Mouse (Mus musculus) cerebral cortex, adult 2 months (tissue): ENCODE results near the gene Stat5b.

Experiments
- whole genome bisulfite sequencing: fragments of 180-500 bp; shearing (Covaris S2); methylation state at CpG from one replicate; pipeline ENCODE4 v1.1.7; 2018; 5-methylcytosine and 5-hydroxymethylcytosine counted together

Stat5b gene

GRCm38 (mm10) chr11:100850038-100850777, at the start of gene Stat5b:
Gene Stat5b (minus strand): TSS chr11:100850724.
- under 1% methylated on average over 100 of the region's 104 CpGs for WGBS

DNA sequence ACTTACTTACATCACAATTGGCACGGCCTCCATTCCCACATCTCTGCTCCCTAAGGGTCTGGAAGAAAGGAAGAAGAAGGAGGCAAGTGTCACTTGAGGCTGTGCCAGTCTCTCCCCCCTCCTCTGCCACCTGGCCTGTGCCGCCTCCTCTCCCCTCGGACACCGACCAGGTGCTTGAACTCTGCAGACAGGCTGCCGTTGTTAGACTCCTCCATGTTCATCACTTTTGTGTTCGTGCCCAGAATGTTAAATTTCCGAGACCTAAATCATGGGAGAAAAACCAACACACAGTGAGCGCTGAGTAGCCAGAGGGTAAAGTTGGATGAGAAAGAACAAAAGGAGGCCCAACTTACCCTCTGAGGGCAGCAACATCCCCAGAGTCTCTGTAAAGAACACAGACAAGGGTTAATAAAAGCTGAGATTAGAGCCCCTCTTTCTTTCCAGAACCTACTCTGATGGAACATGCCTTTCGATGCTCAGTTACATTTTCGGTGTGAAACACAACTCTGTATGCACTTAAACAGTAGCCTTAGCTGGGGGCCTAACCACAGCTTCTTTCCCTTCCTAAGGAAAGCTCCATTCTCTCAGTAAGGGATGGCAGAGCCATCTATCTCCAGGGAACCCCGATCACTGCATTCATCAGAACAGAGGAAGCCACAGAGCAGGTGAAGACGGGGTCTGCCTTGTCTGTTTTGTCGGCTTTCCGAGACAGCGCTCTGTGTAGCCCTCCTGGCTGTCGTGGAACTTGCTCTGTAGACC, 48.1 kb upstream of the Stat5b start:
- WGBS, result 75% methylated on average over 16 of the region's 16 CpGs

GRCm38 (mm10) chr11:100897294-100898231, 47.0 kb upstream of the Stat5b start:
- 52% methylated on average over 7 of the region's 7 CpGs for WGBS

GRCm38 (mm10) chr11:100896078-100896477, 45.6 kb upstream of the Stat5b start:
- WGBS, result 75% methylated on average over 10 of the region's 10 CpGs

- WGBS, result 72% methylated on average over 9 of the region's 9 CpGs
Observed at GRCm38 (mm10) chr11:100894146-100894918, 43.8 kb upstream of the Stat5b start.

- 37% methylated on average over 9 of the region's 9 CpGs for WGBS
Observed at GRCm38 (mm10) chr11:100893482-100893881, 43.0 kb upstream of the Stat5b start.

DNA sequence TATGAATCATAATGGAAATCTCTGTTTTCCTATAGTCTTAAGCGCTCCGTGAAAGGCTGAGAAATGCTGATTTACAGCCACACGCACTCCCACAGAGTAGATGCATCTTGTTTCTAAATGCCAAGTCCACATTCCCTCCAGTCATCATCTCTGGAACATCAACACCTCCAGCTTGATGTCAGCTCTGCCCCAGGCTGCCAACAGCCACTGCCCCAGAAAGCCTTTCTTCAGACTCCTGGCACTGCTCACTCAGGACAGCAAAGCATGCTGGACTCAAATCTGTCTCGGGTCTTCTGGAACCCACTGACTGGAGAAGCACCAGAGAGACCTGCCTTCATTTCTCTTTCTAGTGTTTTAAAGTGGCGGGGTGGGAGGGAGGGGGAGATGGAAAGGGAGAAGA, 41.9 kb upstream of the Stat5b start:
- WGBS, result 67% methylated on average over 5 of the region's 5 CpGs

DNA sequence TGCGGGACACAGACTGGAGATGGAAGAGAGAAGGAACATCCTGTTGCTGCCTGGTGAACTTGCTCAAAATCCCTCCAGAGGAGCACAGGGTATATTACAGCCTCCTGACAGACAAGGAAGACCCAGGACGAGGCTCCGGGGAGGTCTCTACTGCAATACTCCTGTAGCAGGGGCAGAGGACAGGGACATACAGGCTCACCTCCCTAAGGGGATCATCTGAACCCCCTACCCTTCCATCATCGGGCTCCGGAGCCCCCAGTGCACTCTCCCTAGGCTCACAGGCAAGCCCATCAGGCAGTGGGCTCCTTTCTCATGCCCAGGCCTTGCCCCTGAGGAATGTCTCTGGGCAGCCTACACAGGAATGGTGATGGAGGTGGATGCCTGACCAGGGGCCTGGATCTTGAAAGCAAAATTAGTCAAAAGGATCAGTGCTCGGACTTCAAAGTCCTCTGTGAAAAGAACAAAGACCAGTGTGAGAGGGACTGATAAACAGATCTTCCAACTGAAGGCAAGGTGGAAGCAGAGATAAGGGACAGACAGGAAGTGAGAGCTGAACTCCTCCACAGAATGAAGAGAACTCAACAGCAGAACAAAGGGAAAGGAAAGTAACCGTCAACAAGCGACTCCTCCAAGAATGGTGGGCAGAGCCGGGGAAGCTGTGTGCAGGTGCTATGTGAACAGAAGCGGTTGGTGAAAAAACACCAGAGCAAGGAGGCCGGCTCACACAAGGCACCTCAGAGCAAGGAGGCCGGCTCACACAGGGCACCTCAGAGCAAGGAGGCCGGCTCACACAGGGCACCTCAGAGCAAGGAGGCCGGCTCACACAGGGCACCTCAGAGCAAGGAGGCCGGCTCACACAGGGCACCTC, 41.0 kb upstream of the Stat5b start:
- 78% methylated on average over 15 of the region's 15 CpGs for WGBS

DNA sequence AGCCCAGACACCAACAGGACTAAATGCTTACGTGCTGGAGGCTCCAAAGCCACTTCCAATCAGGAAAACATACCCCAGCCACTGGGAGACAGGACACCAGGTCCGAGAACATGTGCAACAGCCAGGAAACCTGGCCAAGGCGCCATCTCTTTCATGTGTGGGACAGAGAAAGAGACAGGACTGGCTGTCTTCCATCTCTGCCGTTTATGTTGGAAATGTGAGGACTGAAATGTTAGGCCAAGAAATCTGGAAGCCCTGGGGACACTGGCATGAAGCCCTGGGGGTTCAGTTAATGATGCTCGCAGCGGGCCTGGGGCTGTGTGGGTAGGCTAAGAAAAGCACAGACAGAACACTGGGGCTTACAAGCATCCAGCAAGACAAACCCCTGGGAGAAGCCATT, 40.0 kb upstream of the Stat5b start:
- WGBS, result 63% methylated on average over 6 of the region's 6 CpGs

DNA sequence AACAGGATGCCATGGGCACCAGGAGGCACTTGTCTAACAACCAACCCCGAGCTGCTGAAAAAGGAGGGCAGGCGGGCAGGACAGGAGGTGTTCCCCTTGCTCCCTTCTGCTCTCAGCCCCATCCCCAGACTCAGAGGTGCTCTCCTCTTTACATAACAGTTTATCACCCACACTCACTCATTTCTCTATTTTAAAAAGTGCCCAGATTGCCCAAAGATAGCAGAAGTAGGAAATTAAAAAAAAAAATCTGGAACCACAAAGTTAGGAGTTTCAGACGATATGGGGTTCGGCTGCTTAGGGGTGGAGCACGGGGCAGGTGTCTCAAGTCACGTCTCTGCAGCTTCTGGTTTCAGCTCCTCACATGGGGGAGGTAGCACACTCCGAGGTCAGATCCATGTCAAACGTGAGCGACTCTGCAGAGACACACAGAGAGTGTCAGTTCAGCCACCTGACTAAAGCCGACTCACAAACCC, 37.9 kb upstream of the Stat5b start:
- WGBS, result 79% methylated on average over 10 of the region's 10 CpGs

DNA sequence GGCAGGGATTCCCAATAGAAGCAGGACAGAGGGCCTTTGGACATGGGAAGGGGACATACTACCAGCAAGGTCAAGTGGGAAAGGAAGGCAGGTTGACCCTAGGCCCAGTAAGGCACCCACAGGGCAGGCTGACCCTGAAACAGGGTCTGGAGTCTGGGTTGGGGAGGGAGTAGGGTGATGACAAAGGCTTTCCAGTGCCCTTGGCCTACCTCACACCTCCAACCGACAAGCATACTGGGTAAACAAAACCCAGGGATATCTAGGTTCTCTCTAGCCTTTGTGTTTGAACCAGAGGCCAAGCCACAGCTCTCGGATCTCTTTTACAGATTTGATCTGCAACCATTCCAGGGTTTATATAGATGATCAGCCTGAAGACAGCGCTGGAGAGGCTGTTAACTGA, 37.2 kb upstream of the Stat5b start:
- WGBS, result 94% methylated on average over 3 of the region's 3 CpGs

DNA sequence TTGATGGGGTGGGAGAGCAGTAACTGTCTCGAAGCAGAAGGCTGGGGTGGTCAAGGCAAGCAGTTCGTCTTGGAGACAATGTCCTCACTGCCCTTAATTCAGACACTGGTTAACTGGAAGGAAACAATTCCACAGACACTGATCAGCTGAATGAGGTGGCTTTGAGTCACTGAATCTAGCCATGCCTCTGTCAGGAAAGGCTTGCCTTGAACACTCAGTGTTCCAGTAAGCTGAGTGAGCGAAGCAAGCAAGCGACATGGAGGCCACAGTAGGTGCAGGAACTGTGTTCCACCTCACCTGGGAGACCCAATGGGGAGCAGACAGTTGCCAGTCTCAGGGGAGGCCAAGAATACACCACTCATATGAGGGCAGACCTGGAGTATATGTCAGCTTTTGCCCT, 36.7 kb upstream of the Stat5b start:
- 96% methylated on average over 4 of the region's 4 CpGs for WGBS

- 80% methylated on average over 8 of the region's 8 CpGs for WGBS
Observed at GRCm38 (mm10) chr11:100886188-100886740, 35.7 kb upstream of the Stat5b start.

GRCm38 (mm10) chr11:100883640-100884039, 33.1 kb upstream of the Stat5b start:
- 93% methylated on average over 10 of the region's 10 CpGs for WGBS

DNA sequence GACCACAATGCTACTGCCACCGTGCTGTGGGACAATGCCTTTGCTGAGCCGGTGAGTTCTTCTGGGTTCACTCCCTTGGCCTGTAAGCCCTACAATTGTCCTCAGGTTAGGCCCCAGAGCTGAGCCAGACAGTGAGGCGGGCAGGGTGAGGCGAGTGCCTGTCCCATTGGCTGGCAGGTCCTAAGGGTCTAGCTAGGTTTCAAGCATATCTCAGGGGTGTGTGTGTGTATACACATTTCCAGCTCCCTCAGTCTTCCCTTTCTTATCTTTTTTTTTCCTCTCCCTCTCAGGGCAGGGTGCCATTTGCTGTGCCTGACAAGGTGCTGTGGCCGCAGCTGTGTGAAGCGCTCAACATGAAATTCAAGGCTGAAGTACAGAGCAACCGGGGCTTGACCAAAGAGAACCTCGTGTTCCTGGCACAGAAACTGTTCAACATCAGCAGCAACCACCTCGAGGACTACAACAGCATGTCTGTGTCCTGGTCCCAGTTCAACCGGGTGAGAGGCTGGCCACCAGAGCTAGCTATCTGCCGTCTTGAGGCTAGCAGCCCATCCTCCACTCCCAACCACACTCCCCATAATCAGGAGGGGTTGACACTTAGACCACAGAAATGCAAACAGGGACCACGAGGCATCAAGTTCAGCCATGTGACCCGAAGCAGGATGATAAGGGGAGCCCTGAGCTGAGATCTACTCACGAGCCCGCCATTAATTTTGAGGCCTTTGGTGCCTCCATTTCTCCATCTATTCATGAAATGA, 29.0 kb upstream of the Stat5b start:
- WGBS, result 89% methylated on average over 15 of the region's 15 CpGs

DNA sequence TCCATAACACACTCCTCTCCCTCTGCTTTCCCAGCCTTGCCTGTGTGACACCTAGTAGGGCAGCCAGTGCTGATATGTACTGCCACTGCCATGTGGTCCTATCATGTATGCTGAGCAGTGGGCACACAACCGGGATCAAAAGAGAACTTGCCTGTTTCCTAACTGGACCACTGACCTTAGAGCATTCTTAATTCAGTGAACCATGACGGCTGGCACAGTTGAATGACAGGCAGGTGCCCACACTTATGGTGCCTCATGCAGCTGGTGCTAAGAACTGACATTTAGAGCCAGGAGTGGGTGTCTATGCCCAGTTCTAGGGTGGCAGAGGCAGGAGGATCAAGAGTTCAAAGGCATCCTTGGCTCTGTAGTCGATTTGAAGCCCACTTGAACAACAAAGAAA, 25.2 kb upstream of the Stat5b start:
- 84% methylated on average over 3 of the region's 3 CpGs for WGBS

DNA sequence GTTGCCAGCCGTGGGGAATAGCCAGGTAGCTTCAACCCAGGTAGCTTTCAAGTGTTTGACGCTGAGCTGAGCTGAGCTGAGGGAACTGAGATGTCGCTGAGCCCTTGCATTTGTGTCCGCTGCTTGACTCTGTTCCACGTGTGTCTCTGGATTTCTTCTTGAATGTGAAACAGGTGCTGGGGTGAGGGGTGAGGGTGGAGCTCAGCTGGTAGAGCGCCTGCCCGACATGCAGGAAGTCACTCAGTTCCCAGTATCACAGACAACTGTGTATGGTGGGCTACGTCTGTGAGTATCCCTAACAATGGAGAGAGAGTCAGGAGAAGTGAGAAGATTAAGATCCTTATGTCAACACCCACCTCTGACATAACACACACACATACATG, 20.4 kb upstream of the Stat5b start:
- 83% methylated on average over 8 of the region's 8 CpGs for WGBS

DNA sequence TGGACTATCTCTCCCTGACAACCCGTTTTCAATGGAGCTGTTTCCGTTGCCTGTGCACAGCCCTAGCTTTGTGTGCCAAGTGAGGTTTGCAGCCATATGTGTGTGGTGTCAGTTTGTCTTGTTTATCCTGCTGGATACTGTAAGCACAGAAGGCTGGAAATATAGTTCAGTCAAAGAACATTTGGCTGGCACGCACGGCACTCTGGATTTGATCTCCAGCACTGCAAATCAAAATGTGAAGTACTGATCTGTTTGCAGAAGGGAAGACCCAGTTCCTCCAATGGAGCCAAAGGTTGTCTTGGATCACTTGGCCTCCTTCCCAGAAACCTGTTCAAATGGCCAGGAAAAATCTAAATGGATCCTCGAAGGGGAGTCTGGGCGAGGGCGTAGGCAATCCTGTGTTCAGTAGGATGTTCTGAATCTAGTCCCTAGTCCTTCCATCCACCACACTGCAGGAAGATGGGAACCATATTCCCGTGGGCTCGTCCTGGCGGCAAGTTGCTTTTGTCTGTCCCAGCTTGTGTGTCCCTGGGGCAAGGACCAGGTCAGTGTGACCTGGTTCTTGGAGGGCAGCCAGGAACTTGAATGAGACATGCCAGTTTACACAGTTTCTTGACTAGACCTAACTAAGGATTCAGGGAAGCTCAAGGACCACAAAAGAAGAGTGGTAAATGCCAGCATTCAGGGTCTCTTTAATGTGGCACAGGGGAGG, 19.9 kb upstream of the Stat5b start:
- WGBS, result 43% methylated on average over 10 of the region's 10 CpGs

DNA sequence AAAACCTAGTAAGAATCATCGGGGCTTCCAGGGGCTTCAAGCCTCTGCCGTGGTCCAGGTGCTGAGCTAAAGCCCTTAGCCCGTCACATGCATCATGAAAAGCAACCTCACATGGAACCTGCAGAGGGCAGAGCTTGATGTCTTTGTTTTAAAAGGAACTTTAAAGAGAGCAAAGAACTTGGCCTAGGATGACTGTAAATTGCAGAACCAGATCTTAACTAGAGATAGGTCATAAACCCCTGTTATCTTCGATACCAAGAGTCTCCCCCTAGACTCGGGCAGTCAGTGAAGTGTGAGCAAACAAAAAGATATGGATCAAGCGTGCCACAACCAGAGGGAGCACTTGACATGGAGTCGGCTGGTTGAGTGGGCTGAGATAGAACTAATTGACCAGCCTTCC, 15.1 kb upstream of the Stat5b start:
- WGBS, result 95% methylated on average over 7 of the region's 7 CpGs
